Mouse (Mus musculus): ENCODE measurements around the gene Gm42878.

GRCm38 (mm10) chr5:121564468-121564895 is 19.2 kb upstream of the Gm42878 start:
- TF ChIP-seq POLR2A (IDR thresholded peaks at IDR 0.05; ENCODE audit: low read depth, low read length) (no peak), CTCF (conservative IDR thresholded peaks at IDR 0.05; ENCODE audit: insufficient read depth, insufficient read length, low read depth, low read length) (peak; percentile 90)
